Mouse (Mus musculus) urinary bladder, postnatal 10 days (tissue): ENCODE data around the gene Ezh1.

ENCODE experiments used
- DNase-seq: peaks from one replicate; pipeline ENCODE4 v3.0.0; 2022; ENCODE audit warnings: low spot score

Gene Ezh1

DNA sequence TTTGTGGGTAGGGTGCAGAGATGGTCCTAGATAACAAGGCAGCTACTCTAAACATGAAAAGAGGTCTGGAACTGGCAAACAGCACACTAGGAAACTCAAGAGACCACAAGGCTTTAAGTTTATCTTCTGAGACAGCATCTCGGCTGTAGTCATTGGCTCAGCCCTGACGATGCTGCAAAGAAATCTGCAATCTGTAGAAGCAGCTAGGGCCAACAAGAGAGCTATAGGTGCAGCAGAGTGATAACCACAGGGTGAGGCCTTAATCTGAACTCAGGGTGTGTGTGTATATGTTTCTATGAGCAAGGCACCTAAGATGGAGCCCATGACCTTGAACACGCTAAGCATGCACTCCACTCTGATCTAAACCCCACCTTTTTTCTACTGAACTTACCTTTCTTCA, 26.7 kb downstream of the Ezh1 start:
- DNase-seq, result no peak

DNA sequence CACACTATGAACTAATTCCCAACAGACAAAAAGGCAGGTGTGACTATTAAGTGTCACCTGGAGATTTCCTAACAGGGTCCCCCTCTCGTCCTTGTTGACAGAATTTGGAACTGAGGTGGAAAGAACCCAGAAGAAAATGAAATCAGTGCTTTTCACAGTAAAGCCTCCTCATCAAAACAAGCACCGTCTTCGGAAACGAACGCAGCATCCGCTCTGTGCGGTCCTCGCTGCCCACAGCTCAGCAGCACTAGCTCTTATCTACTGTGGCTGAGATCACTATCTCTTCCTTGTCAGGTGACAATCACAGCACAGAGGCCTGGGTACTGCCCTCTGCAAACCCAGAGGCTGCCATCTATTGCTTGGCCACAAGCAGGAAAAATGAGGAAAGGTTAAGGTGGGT, 30.1 kb downstream of the Ezh1 start:
- DNase-seq, result no peak

DNA sequence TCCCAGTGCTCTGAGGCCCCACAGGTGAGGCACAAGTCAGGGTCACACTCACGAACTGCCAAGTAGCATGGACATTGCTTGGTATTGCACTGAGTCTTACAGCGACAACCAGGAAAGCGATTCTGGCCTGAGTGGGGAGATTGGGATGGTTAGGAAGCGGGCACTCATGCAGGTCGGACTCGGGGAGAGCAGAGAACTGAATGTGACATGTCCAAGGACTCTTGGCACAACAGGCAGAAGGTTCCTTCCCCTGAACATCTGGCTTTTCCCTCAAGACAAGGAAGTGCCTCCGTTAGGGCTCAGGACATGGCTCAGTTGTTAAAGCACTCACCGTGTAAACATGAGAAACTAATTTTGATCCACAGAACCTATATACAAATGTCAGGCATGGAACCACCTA, 30.7 kb downstream of the Ezh1 start:
- DNase-seq, result no peak

DNA sequence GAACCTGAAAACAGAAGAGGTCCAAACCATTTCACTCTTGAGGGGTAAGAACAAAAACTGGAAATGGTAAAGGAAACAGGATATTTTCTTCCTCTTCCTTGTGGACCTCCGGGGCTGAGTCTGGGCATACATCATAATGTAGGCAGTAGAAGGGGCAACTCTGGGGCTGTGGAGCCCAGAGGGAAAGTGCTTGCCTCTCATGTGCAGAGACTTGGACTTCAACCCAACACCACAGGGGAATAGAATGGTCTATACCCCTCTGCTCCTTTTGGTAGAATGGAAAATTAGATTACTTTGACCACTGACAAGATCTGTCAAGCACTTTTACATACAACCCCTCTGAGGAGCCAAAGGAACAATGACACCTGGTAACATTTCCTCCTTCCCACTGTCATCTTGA, 31.2 kb downstream of the Ezh1 start:
- no peak for DNase-seq

DNA sequence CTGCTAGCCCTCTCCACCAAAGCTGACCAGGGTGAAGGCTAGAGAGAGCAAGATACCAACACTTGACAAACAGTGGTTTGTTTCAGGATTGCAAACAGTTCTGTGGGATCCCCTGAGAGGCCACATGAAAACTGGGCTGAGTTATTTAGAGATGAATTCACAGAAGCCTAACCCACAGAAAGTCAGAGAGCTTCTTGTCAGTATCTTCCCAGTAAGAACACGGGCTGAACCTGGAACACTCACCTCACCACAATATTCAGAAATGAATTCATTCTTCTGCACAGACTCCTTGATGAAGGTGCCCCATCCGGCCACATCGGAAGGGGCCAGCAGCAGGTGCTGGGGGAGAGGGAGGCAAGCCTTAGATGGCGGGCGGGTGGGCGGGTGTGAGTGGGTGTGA, 31.6 kb downstream of the Ezh1 start:
- no peak for DNase-seq

DNA sequence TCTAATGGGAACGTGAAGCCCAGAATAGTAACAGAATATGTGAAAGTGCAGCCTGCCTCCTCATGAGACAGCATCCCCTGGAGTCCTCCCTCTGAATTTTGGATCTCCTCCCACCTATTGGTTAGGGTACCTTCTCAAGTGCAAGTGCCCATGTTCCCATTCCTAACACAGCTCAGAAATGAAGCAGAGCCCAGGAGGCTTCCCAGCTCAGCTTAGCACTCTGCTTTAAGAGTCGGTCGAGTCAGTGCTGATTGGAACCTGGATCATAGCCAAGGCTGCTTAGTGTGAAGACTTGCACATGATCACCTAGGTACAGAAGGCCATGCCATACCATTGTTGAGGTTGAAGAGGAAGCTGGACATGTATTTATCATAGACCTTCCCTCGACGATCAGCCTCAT, 32.1 kb downstream of the Ezh1 start:
- no peak for DNase-seq

DNA sequence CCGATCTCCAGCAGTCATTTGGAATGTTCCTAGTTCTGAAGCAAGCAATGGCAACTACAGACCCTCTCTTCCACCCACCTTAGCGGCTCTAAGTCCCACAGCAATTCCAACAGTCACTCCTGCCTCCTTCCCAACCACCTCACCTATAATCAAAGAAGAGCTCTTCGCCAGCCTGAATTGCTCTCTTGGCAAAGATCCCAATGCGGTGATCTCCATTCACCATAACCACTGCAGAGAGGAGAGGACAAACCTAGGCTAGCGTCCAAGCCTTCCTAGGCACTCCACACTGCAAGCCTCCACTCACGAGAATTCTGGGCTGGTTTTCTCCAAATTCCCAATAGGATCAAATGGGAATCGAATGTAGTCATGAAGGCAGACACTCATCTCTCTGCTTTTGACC, 33.2 kb downstream of the Ezh1 start:
- DNase-seq, result no peak

DNA sequence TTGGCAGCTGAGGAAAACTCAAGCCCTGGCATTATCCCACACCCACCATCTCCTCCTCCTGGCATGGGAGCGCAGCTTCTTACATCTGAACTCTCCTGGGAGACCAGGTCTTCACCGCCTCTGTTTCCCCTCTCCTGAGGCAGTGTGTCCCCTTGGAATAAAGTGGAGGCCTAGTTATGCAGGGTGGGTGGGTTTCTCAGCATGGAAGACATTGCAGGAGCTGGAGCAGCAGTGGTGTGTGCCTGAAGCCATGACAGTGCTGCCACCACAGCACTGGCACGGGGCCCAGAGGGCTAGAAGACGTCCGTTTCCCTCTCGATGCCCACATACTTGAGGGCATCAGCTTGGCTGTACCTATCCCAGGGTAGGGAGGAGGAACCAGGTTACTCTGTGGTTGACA, 33.6 kb downstream of the Ezh1 start:
- DNase-seq, result no peak

DNA sequence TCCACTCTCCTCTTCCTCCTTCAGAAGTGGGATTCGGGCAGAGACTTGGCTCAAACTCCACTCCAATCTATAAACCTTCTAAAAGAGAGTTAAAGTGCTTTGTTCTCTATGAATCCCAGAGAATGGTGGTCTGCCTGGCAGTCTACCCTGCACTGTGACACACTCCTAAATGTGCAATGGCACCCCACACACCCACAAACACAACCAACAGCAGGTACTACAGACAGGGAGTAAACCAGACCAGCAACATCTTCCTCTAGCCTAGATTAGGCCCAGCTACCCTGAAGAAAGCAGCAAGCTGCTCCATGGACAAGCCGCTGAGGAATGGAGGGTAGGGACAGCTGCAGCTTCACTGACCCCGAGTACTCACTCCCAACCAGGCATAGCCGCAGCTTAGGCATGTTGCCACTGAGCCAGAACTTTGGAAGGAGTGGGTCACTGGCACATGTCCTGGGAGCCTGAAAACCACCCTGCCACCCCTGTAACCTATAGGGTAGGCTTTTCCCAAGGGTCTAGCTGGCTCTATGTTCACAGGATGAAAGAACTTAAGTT, 34.3 kb downstream of the Ezh1 start:
- no peak for DNase-seq

DNA sequence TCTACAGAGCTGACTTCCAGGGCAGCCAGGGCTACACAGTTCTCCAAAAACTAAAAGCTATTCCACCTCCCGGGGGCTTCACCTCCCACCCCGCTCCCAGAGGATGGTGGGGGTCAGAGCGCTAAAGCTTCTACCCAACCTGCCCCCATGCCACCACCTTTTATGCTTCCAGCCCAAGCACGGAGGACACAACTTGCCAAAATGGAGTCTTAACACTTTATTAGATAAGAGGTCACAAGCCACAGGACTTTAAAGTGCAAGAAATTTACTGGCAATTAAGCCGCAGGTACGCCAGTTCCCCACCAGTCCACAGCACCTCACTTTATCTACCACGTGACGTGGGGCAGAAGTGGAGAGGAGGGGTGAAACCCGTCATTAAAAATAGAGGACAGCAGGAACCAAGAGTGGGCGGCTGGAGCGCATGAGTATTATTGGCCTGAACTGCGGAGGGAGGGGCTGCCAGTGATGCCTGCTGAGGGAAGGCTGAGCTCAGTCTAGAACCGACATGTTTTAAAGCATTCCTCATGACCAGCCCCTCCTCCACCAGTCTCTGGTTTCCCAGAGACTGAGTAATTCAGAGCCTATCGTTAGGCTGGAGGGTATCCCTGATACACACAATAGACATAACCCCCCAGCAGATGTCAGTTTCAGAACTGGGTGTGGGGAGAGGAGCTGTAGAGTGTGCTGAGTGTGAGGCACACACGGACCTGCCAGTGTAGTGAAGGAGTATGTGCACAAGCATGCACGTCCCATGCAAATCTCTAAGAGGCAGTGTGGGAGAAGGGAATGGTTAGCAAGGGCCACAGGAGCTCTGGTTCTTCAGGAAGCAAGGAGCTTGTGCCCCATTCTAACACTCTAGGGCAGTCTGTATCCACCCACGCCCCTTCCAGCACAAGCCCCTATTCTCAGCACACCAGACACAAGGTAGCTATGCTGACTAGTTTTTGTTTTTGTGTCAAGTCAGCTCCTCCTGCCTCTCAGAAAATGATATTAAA, 35.1 kb downstream of the Ezh1 start:
- no peak for DNase-seq

DNA sequence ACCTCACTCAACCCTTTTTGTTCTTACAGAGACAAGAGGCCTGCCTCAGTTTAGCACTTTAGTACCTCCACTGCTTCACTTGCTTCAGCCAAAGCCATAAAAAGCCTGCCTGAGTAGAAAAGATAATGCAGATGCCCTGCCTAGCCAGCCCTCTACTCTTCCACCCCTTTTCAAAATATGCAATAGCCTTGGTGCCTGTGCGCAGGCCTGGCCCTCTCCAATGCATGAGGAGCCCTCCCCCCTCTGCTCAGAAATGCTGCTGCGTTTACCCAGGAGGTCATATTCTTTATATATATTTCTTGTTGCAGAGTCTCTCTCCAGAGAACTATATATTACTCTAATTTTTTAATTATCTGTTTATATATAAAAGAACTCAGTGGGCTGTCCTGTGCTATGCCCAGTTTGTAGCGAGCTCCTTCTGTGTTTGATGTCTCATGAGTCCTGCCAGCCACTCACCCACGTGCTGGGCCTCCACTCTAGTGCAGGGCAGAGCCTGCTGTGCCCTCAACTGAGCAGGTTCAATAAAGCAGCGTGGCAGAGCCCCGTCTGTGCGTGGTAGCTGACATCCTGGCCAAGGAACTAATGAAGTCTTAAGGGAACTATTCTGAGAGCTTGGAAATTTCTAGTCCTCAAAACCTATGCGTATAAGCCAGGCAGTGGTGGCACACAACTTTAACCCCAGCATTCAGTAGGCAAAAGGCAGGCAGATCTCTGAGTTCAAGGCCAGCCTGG, 35.9 kb downstream of the Ezh1 start:
- no peak for DNase-seq

DNA sequence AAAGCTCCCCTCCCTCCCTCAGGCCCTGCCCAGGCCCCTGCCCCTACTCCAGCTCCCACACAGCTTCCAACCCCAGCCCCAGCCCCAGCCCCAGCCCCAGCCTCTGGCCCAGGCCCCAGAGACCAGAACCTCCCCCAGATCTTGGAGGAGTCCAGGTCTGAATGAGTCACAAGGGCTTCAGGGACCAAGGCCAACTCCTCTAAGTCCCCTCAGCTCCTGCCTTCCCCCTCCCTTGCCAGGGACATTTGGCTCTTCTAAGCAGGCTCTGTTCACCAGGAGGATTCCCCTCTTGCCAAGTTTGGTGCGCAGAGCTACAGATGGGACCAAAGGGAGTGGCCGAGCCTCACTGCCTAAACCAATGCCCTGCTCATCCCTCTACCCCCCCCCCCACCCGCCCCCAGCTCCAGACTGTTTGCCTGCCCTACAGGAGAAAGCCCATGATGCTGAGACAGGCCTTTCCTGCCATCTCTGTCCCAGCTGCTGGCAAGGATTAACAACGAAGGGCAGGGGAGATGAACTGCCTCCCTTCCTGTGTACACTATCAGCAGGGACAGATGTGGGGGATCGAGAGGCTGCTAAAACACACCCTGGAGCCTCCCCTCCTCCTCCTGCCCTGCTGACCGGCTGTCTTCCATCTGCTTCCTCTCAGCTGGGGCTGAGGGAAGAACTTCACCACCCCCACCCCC, 36.6 kb downstream of the Ezh1 start:
- no peak for DNase-seq

DNA sequence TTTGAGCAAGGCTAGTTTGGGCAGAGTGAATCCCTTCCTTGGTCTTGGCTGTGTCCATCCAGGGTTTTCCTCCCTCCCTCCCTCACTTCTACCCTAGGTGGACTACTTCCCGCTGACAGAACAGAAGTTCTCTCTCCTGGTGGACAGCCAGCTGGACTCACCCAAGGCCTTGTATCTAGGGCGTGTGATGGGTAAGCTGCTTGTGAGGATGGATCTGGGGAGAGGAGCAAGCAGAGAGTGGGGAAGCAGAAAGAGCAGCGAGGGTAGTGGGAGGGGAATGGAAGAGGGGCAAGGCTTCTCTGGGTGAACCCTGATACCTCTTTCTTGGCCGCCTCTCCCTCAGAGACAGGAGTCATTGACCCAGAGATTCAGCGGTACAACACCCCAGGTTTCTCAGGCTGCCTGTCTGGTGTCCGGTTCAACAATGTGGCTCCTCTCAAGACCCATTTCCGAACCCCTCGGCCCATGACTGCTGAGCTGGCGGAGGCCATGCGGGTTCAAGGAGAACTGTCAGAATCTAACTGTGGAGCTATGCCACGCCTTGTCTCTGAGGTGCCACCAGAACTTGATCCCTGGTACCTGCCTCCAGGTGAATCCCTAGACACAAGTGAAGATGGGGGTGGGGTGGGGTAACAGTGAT, 38.0 kb downstream of the Ezh1 start:
- DNase-seq, result no peak

DNA sequence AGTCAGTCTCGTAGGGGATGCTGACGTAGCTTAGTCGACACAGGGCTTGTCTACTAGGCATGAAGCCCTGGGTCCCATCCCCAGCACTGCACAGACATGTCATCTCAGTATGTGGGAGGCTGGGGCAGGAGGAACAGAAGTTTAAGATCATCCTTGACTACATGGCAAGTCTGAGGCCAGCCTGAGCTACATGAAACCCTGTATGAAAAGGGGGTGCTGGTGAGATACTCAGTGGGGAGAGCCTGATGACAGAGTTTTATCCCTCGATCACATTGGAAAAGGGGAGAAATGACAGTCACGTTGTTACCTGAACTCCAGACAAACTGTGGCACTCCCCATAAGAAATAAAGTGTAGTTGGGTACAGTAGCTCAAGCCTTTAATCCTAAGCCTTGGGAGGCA, 38.7 kb downstream of the Ezh1 start:
- no peak for DNase-seq

DNA sequence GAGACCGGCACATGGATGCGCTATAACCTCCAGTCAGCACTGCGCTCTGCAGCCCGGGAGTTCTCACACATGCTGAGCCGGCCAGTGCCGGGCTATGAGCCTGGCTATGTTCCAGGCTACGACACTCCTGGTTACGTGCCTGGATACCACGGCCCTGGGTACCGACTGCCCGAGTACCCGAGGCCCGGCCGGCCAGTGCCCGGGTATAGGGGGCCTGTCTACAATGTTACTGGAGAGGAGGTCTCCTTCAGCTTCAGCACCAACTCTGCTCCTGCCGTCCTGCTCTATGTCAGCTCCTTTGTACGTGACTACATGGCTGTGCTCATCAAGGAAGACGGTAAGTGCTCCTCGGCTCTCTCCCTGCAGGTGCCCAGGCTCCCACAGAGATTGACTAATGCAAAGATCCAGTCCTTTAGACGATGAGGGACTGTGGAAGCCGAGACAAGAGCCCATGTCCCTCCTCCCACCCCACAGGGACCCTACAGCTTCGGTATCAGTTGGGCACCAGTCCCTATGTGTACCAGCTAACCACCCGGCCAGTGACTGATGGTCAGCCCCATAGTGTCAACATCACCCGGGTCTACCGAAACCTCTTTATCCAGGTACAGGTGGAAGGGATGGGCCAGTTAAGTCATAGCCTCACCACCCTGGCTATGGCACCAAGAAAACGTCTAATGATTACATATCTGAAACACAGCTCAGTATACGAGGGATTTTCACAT, 39.6 kb downstream of the Ezh1 start:
- DNase-seq, result no peak

DNA sequence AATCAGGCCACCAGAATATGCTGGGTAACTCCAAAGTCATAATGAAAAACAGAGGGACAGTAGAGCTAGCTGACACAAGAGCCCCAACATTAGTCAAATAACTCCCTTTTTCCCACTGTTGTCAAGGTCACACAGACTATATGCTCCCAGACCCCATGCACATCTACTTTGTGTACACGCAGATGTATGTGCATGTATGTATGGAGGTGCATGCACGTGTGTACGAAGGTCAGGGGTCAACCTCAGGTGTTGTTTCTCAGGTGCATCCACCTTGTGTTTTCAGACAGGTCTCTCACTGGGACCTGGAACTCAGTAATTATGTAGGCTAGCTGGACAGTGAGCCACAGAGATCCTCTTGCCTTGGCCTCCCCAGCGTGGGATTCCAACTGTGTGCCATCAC, 40.8 kb downstream of the Ezh1 start:
- DNase-seq, result no peak

DNA sequence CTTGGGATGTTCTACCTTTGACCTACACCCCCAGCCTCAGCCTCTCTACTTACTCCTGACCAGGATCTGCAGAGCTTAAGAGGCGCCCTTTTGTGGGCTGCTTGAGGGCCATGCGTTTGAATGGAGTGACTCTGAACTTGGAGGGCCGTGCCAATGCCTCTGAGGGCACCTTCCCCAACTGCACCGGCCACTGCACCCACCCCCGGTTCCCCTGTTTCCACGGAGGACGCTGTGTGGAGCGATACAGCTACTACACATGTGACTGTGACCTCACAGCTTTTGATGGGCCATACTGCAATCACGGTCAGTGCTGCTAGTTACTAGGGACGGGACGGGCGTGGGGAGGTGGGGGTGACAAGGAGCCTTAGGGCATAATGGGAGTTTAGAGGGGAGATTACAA, 41.3 kb downstream of the Ezh1 start:
- DNase-seq, result no peak

DNA sequence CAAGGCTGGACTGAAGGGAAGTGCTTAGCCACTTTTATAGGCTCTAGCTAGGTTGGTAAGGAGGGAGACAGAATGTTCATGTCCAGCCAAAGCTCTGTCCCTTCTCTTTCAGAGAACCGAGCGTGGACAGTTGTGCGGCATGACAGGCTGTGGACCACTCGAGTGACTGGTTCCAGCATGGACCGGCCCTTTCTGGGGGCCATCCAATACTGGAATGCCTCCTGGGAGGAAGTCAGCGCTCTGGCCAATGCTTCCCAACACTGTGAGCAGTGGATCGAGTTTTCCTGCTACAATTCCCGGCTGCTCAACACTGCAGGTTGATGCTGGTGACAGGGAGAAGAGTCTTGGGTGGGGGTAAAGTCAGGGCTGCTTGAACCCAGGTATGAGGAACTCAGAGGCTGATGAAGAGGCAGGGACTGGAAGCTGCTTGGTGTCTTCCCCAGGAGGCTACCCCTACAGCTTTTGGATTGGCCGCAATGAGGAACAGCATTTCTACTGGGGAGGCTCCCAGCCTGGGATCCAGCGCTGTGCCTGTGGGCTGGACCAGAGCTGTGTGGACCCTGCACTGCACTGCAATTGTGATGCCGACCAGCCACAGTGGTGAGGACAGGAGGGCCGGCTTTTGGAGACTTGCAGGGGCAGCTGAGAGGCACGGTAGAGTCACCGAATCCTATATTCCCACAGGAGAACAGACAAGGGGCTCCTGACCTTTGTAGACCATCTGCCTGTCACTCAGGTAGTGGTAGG, 43.3 kb downstream of the Ezh1 start:
- DNase-seq, result no peak

DNA sequence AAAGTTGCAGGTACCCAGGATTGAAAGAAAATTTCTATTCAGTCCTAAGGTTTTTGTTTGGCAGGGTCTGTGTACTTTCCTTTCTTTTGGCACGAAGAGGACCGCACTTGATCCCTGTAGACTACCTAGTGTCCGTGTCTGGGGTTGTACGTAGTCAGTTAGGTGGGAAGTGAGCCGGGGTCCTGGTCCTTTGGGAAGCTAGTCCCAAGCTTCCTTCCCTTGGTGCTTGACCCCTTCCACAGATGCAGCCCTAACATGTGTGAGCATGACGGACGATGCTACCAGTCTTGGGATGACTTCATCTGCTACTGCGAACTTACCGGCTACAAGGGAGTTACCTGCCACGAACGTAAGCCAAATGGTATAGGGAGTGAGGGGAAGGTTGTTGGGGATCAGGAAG, 44.3 kb downstream of the Ezh1 start:
- no peak for DNase-seq

DNA sequence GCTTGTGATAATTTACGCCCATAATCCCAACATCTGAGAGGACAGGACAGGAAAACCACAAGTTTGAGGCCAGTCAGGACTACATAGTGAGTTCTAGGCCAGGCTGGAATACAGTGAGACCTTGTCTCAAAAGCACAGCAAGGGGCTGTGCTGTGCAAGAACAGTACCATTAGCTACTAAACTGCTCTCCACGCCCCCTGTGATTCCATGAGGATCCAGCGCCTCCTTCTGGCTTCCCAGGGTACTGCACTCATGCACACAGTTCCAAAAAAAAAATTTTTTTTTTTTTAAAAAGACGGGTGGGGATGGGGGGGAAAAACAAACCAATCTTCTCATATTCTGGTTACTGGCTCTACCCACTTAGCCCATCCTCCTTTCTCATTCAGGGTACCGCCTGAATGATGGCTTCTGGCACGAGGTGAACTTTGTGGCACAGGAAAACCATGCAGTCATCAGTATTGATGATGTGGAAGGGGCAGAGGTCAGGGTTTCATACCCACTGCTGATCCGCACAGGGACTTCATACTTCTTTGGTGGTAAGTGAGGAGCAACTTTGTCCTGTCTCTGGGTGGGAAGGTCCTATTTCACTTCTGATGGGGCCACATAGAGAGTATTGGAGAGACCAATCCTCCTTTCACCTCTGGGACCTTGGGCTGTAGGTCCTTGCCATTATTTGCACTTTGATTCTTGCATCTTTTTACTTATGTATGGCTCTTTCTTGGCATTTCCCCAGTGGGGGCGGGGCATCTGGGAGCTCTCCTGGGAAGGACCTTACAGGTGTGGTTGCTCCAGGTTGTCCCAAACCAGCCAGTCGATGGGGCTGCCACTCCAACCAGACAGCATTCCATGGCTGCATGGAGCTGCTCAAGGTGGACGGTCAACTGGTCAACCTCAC, 45.2 kb downstream of the Ezh1 start:
- no peak for DNase-seq
